Mouse (Mus musculus) embryonic facial prominence, embryonic 15.5 days (tissue): ENCODE data around the gene Znrd1as. TPM values are rescaled to one million over a fixed set of nuclear protein-coding genes. Genes with fewer than 3 reads are reported as not detected.
A peak's percentile ranks its signal among the peaks of the same experiment; 100 is the strongest.

Source experiments
- ATAC-seq: fragments of 200-750 bp; cut with Nextera tagmentation; 2 replicates; pipeline ENCODE4 v1.8.0; 2017; ENCODE audit warnings: low read depth, moderate TSS enrichment; ENCODE audit not compliant: insufficient number of reproducible peaks, low FRiP score, low TSS enrichment
- H3K27ac ChIP-seq: fragments of 300-500 bp; sonication (generic); replicated peaks from 2 replicates; pipeline ENCODE4 v1.5.1; 2015; ENCODE audit warnings: mild to moderate bottlenecking, inconsistent platforms
- H3K27me3 ChIP-seq: fragments of 300-500 bp; sonication (generic); 2 replicates; pipeline ENCODE4 v1.6.1; 2015; ENCODE audit warnings: inconsistent platforms
- H3K36me3 ChIP-seq: fragments of 300-500 bp; sonication (generic); 2 replicates; pipeline ENCODE4 v1.6.1; 2015; ENCODE audit warnings: mild to moderate bottlenecking, inconsistent platforms
- H3K4me1 ChIP-seq: fragments of 300-500 bp; sonication (generic); 2 replicates; pipeline ENCODE4 v1.6.1; 2015; ENCODE audit warnings: inconsistent platforms
- H3K4me2 ChIP-seq: fragments of 300-500 bp; sonication (generic); replicated peaks from 2 replicates; pipeline ENCODE4 v1.6.1; 2015; ENCODE audit warnings: mild to moderate bottlenecking, inconsistent platforms
- H3K4me3 ChIP-seq: fragments of 300-500 bp; sonication (generic); replicated peaks from 2 replicates; pipeline ENCODE4 v1.5.1; 2015; ENCODE audit warnings: mild to moderate bottlenecking, inconsistent platforms
- H3K9ac ChIP-seq: fragments of 300-500 bp; sonication (generic); 2 replicates; pipeline ENCODE4 v1.6.1; 2015; ENCODE audit warnings: inconsistent platforms
- H3K9me3 ChIP-seq: fragments of 300-500 bp; sonication (generic); replicated peaks from 2 replicates; pipeline ENCODE4 v1.6.1; 2016; ENCODE audit warnings: inconsistent platforms
- WGBS: fragments of 180-500 bp; shearing (Covaris S2); methylation state at CpG from one replicate; pipeline ENCODE4 v1.1.7; 2015; 5-methylcytosine and 5-hydroxymethylcytosine counted together
- polyA plus RNA-seq: library from polyadenylated mRNA; unstranded; fragments of >200 nt; fragmentation: Nextera tagmentation; extraction: Ambion mirVana; gene quantifications from 2 replicates; pipeline ENCODE4 v1.2.1, GENCODE M21; 2015

Znrd1as gene
- polyA plus RNA-seq, 1 experiment from 2014 or later = 5.7 TPM

DNA sequence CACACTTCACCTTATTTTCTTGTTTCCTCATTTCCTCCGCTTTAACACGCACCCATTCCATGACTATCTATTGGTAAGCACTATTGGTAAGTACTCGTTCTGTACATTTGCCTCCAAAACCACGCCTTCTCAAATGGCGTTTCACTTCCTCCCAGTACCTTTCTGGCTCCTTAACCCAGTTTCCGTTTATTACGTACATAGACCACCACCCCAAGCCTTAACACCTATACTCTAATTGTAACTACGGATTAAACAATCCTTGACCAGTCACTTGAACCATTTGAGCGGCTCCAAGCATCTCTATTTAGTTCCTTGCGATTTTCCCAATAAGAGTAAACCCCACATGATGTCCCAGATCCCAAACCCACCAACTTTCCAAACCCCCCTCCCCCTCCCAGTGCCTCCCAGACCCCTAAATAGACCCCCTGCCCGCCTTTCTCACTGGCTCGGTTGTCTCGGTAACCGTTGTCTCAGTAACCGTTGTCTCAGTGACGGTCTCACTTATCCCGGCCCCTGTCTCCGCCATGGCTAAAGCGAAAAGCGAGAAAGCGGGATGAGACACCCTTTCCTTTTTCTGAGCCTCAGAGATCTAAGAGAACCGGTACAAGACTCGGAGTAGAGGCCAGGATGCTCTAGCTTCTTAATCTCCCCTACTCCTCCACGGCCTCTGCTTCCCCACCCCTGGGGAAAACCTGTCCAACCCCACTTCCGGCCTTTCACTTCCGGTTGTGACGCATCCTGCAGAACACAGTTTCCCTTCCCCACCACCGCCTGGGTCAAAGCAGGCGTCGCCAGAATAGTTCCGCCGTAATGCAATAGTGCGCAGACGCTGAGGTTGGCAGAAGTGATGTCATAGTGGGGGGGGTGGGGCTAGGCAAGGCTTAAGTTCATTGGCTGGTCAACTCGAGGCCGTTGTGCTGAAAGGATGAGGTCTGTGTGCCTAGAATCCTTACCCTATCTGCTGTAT lies 7.1 kb upstream of the Znrd1as start, which contains the start of gene Ppp1r11:
Ppp1r11 (minus strand) TSS at position 761 of the 967 bp plus-strand sequence.
- Histone ChIP-seq H3K27ac (peak within 1 kb of the TSS; percentile 78), H3K4me3 (peak within 1 kb of the TSS; percentile 73), H3K9me3 (no peaks in the 10 kb centered on the region), H3K36me3 (peaks cover 29% of the 10 kb centered on the region), H3K9ac (peak within 1 kb of the TSS; percentile 76), H3K27me3 (peaks cover 6% of the 10 kb centered on the region), H3K4me1 (peaks cover 19% of the 10 kb centered on the region), H3K4me2 (peak within 1 kb of the TSS; percentile 56)
- peak; percentile 96 for ATAC-seq
- 2% methylated on average over 36 of the region's 36 CpGs for WGBS

DNA sequence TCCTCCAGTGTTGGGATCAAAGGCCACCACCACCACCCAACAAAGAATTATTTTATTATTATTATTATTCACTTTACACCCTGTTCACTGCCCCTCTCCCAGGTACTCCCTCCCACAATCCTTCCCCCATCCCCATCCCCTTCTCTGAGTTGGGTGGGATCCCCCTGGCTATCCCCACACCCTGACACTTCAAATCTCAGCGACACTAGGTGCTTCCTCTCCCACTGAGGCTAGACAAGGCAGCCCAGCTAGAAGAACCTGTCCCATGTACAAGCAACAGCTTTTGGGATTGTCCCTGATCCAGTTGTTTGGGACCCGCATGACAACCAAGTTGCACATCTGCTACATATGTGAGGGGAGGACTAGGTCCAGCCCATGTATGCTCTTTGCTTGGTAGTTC lies 5.8 kb upstream of the Znrd1as start:
- Histone ChIP-seq H3K9me3 (no peaks in the 10 kb centered on the region), H3K27ac (no peak overlapping the region), H3K27me3 (no peaks in the 10 kb centered on the region), H3K36me3 (peaks cover 31% of the 10 kb centered on the region), H3K4me2 (no peak overlapping the region), H3K9ac (no peak overlapping the region), H3K4me3 (no peak overlapping the region), H3K4me1 (peaks cover 12% of the 10 kb centered on the region)
- 87% methylated on average over 2 of the region's 2 CpGs for WGBS
- no peak for ATAC-seq

DNA sequence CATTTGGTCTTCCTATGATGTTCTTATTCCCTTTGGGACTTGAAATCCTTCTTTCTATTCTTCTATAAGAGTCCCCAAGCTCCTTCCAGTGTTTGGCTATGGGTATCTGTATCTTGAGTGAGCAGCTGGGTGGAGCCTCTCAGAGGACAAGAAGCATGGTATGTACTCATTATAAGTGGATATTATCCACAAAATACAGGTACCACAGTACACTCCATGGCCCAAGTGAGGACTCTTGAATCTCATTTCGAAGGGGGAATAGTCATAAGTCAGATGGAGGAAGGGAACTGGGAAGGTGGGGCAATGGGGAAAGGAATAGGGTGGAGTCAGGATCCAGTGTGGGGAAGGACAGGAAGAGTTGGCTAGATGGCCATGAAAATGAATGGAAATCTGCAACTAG lies 5.3 kb upstream of the Znrd1as start:
- peaks cover 14% of the 10 kb centered on the region for H3K4me1 ChIP-seq
- no peaks in the 10 kb centered on the region for H3K27me3 ChIP-seq
- H3K9ac ChIP-seq = no peak overlapping the region
- peaks cover 31% of the 10 kb centered on the region for H3K36me3 ChIP-seq
- no peak overlapping the region for H3K27ac ChIP-seq
- ATAC-seq = no peak
- no peak overlapping the region for H3K4me2 ChIP-seq
- no peak overlapping the region for H3K4me3 ChIP-seq
- no peaks in the 10 kb centered on the region for H3K9me3 ChIP-seq
- 91% methylated on average over 1 of the region's 1 CpGs for WGBS

DNA sequence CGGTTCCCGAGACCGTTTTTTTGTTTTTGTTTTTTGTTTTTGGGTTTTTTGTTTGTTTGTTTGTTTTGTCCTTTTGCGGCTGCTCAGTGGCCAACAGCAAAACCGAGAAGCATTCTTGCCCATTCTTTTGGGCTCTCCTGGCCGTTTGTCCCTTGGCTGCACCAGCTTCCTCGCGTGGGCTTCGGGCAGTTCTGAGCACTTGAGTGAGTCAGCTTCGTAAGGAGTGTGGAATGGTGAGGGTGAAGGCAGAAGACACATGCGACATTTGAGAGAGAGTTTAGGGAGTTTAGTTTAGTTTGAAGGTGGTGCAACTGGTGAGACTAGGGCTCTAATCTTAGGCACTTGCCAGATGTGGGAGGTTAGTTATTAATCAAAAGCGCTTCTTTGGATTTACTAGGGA lies 492 bp downstream of the Znrd1as start:
- H3K4me1 ChIP-seq = peaks cover 11% of the 10 kb centered on the region
- H3K27ac ChIP-seq = peak overlapping the region; percentile 86
- 10% methylated on average over 12 of the region's 12 CpGs for WGBS
- H3K4me3 ChIP-seq = peak overlapping the region; percentile 76
- no peaks in the 10 kb centered on the region for H3K9me3 ChIP-seq
- H3K36me3 ChIP-seq = peaks cover 15% of the 10 kb centered on the region
- no peak for ATAC-seq
- H3K27me3 ChIP-seq = no peaks in the 10 kb centered on the region
- H3K9ac ChIP-seq = peak overlapping the region; percentile 66
- peak overlapping the region; percentile 62 for H3K4me2 ChIP-seq

DNA sequence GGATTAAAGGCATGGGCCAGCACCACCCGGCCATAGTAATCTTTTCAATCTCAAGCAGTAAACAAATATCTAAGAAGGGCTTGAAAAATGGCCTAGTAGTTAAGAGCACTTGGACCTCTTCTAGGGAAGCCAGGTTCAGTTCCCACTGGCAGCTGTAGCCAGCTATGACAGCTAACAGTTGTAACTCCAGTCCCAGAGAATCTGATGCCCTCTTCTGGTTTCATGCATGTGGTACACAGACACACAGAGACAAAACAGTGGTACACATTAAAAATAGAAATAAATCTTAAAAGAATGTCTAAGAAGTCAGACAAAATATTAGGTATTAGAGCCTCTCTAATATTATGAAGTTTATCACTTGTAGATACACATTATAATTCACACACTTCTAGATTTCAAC lies 2.7 kb downstream of the Znrd1as start:
- H3K9ac ChIP-seq = no peak overlapping the region
- H3K4me2 ChIP-seq = no peak overlapping the region
- H3K27ac ChIP-seq = no peak overlapping the region
- H3K36me3 ChIP-seq = peaks cover 3% of the 10 kb centered on the region; the same call in 1 of the 2 replicates
- H3K4me3 ChIP-seq = no peak overlapping the region
- H3K27me3 ChIP-seq = no peaks in the 10 kb centered on the region
- peaks cover 11% of the 10 kb centered on the region for H3K4me1 ChIP-seq
- WGBS = 82% methylated on average over 1 of the region's 1 CpGs
- no peaks in the 10 kb centered on the region for H3K9me3 ChIP-seq
- no peak for ATAC-seq

DNA sequence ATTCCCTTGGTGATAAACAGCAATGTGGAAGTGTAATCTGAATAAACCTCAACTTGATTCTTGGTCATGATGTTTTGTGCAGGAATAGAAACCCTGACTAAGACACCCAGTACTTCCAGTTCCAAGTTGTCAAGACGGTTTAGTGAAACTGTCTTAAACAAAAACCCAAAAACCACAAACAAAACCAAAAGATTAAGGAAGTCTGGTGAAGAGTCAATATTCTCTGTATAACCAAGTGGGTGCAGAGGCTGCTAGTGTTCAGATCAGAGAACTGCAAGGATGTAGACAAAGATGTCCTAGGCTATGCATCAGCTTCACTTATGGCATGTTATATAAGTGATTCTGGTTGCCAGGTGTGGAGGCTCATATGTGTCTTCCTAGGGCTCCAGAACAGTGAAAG lies 8.5 kb downstream of the Znrd1as start:
- H3K4me2 ChIP-seq = no peak overlapping the region
- no peak for ATAC-seq
- no peak overlapping the region for H3K27ac ChIP-seq
- H3K9ac ChIP-seq = no peak overlapping the region
- WGBS = 72% methylated on average over 1 of the region's 1 CpGs
- H3K36me3 ChIP-seq = no peaks in the 10 kb centered on the region
- no peaks in the 10 kb centered on the region for H3K27me3 ChIP-seq
- no peaks in the 10 kb centered on the region for H3K9me3 ChIP-seq
- H3K4me3 ChIP-seq = no peak overlapping the region
- H3K4me1 ChIP-seq = no peaks in the 10 kb centered on the region

DNA sequence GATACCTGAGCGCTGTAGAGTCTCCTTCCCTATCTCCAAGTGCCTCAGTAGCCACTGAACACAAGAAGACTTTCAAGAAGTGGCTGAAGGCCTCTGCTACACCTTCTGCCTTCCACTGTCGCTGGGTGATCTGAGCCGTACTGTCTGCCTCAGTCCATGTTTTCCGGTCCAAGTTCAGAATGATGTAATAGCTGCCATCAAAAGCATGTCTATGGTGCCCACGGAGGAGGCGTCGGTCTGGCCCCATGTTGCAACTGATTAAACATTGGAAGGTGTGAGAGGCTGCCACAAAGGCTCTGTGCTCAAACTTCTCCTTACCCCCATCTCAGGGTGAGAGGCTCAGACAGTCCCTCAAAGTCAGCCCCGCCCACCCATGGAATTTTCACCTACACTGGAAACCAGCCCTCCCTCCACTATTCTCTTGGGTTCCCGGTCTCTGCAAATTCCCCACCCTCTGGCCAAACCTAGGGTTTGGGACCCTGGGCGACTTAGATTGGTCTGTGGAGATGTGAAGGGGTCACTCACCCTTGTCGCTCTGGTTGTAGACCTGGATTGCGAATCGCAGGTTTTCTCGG lies 12.0 kb downstream of the Znrd1as start:
- H3K36me3 ChIP-seq = no peaks in the 10 kb centered on the region
- no peak overlapping the region for H3K4me2 ChIP-seq
- no peaks in the 10 kb centered on the region for H3K9me3 ChIP-seq
- no peak for ATAC-seq
- no peak overlapping the region for H3K27ac ChIP-seq
- no peak overlapping the region for H3K4me3 ChIP-seq
- 84% methylated on average over 14 of the region's 14 CpGs for WGBS
- no peaks in the 10 kb centered on the region for H3K4me1 ChIP-seq
- H3K27me3 ChIP-seq = no peaks in the 10 kb centered on the region
- no peak overlapping the region for H3K9ac ChIP-seq

DNA sequence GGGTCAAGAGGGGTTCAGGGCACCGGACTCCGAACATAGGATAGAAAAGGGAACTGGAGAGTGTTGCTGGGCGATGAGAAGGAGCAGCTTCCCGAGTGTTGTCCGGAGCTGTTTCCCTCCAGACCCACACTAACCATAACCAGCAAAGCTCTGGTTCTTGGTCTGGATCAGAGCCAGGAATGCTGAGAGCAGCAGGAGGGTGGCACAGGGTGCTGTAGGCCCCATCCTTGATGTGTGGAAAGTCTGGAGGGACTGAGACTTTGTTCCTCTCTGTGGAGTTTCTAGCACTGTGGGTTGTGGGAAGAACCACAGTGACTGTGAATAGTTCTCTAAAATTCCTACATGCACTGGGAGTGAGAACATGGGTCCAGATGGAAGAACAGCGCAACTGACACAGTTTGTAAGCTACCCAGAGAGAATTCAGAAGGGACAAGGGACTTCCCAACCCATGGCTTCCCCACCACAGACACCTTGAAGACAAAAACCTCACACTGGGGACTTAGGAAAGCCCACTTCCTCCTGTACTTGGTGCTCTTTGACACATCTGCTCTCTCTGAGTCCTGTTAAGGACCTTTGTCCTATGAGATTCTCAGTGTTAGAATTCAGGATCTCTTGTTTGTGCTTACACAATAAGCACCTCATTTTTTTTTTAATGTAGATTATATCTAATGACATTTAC lies 12.9 kb downstream of the Znrd1as start:
- WGBS = 84% methylated on average over 6 of the region's 6 CpGs
- Histone ChIP-seq H3K27ac (no peak overlapping the region), H3K4me3 (no peak overlapping the region), H3K9me3 (no peaks in the 10 kb centered on the region), H3K4me1 (no peaks in the 10 kb centered on the region), H3K9ac (no peak overlapping the region), H3K4me2 (no peak overlapping the region), H3K36me3 (no peaks in the 10 kb centered on the region), H3K27me3 (no peaks in the 10 kb centered on the region)
- no peak for ATAC-seq

DNA sequence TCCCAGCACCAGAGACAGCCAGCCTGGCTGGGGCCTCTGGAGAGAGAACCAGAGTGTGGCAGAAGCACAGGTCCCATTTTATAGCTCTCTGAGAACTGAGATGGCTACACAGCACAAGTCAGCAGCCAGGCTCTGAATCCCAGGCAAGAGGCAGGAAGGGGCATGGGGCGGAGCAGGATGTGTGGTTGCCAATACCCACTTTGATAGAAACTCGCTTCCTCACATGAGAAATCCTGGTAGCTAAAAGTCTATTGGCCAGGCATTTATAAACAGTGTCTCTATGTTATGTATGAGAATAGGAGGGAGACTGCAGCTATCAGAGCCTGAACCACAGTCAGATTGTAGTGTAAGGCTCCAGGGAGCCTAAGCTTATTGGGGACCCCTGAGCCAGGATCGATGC lies 14.4 kb downstream of the Znrd1as start:
- Histone ChIP-seq H3K4me2 (no peak overlapping the region), H3K4me3 (no peak overlapping the region), H3K9ac (no peak overlapping the region), H3K36me3 (no peaks in the 10 kb centered on the region), H3K4me1 (no peaks in the 10 kb centered on the region), H3K9me3 (no peaks in the 10 kb centered on the region), H3K27ac (no peak overlapping the region), H3K27me3 (no peaks in the 10 kb centered on the region)
- 80% methylated on average over 3 of the region's 3 CpGs for whole genome bisulfite sequencing
- no peak for ATAC-seq

DNA sequence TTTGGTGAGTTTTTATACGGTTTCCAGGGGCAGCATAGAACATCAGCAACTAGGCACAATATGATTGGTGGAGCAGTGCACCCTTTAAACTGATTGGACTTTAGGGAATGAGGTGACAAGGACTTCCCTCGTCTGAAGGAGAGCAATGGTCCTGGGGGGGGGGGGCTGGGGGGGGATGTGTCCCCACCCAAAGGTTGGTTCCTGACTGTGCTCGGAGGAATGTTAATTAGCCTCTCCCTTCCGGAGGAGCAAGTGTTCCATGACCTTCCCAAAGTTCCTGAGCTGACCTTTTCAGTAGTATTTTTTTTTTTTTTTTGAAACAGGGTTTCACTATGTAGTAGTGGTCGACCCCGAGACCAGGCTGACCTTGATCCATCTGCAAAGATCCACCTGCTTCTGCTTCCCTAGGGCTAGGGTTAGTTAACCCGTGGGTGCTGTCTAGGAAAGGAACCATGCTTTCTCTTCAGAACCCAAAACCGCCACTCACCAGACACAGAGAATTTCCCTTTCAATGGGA lies 14.9 kb downstream of the Znrd1as start:
- Histone ChIP-seq H3K27me3 (no peaks in the 10 kb centered on the region), H3K36me3 (no peaks in the 10 kb centered on the region), H3K27ac (no peak overlapping the region), H3K4me3 (no peak overlapping the region), H3K4me2 (no peak overlapping the region), H3K4me1 (no peaks in the 10 kb centered on the region), H3K9ac (no peak overlapping the region), H3K9me3 (no peaks in the 10 kb centered on the region)
- no peak for ATAC-seq
- WGBS = 54% methylated on average over 8 of the region's 8 CpGs

DNA sequence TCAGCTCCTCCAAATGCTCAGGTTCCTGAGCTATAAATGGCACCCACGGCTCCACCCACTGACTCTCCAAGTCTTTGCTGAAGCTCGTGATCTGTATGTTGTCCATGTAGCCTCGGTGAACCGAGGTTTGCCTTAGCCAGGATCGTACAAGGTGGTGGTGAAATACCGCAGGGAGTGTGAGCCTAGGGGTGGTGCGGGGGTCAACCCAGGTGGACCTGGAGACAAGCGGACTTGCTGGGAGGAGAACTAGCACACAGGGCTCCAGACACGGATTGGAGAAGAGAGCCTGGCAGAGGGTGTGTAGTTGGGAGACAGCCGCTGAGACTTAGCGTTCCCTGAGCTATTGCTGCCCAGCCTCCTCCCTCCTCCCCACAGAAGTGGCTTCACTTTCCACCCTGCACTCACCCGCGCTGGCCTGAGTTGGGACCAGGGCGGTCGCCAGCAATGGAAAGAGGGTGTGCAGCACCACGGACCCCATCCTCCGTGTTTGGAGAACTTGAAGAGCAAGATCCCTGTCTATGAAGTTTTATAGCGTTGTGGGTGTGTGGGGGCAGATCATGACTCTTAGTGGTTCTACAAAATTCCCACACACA lies 22.9 kb downstream of the Znrd1as start, which contains the start of gene 2410137M14Rik:
2410137M14Rik (minus strand) TSS at position 17 of the 593 bp plus-strand sequence.
- Histone ChIP-seq H3K27me3 (no peaks in the 10 kb centered on the region), H3K4me1 (no peaks in the 10 kb centered on the region), H3K36me3 (no peaks in the 10 kb centered on the region), H3K9ac (no peak within 1 kb of the TSS), H3K27ac (no peak within 1 kb of the TSS), H3K9me3 (no peaks in the 10 kb centered on the region), H3K4me2 (peak within 1 kb of the TSS; percentile 37), H3K4me3 (peak within 1 kb of the TSS; percentile 13)
- no peak for ATAC-seq
- 10% methylated on average over 18 of the region's 18 CpGs for WGBS
